Mouse (Mus musculus) naive thymus-derived CD4-positive, alpha-beta T cell, adult 5 months (primary cell): ENCODE measurements around the gene Gm26965. TPM values are rescaled to one million over a fixed set of nuclear protein-coding genes. Genes with fewer than 3 reads are reported as not detected.

Experiments used
- polyA plus RNA-seq: library from polyadenylated mRNA; unstranded; fragments of 100-300 nt; shearing (Covaris generic); gene quantifications from one replicate; pipeline ENCODE4 v1.2.1, GENCODE M21; 2017

Gm26965 gene
- not detected for polyA plus RNA-seq

GRCm38 (mm10) chr13:67525753-67526410 lies at the start of gene Gm26965, which contains the start of gene Zfp87:
TSS of gene Gm26965 (minus strand) at chr13:67526151.
TSS of gene Zfp87 (minus strand) at chr13:67526177.

GRCm38 (mm10) chr13:67553730-67554129 lies 27.8 kb upstream of the Gm26965 start, which contains the start of gene Zfp748:
TSS of gene Zfp748 (minus strand) at chr13:67553830.

GRCm38 (mm10) chr13:67500084-67500719 lies 25.7 kb downstream of the Gm26965 start, which contains the start of gene Zfp58:
TSS of gene Zfp58 (minus strand) at chr13:67500555.

GRCm38 (mm10) chr13:67483625-67484423 lies 42.1 kb downstream of the Gm26965 start, which contains the start of gene Zfp874b:
TSS of gene Zfp874b (minus strand) at chr13:67484258.

GRCm38 (mm10) chr13:67451172-67452020 lies 74.6 kb downstream of the Gm26965 start, which contains the start of gene Zfp874a:
TSS of gene Zfp874a (minus strand) at chr13:67451624.

Other genes with a start within 250 kb of the Gm26965 start
- gene Zfp458, start 247.7 kb downstream of the Gm26965 start, polyA plus RNA-seq: 0.98 TPM
- gene Zfp457, start 219.7 kb downstream of the Gm26965 start, polyA plus RNA-seq: not detected
- 5.7 TPM for gene Zfp595, start 193.6 kb downstream of the Gm26965 start, polyA plus RNA-seq
- not detected for gene Gm28044, start 165.6 kb downstream of the Gm26965 start, polyA plus RNA-seq
- gene Zfp953, start 165.5 kb downstream of the Gm26965 start, polyA plus RNA-seq: 1.8 TPM
- 2.2 TPM for gene Gm28041, start 150.4 kb downstream of the Gm26965 start, polyA plus RNA-seq
- 4.7 TPM for gene Zfp456, start 150.3 kb downstream of the Gm26965 start, polyA plus RNA-seq
- 19.3 TPM for gene Zfp429, start 126.3 kb downstream of the Gm26965 start, polyA plus RNA-seq
- gene Zfp459, start 104.7 kb downstream of the Gm26965 start, polyA plus RNA-seq: 1.4 TPM
- gene Zfp874a, start 74.5 kb downstream of the Gm26965 start, polyA plus RNA-seq: 46.8 TPM
- gene Zfp874b, start 41.9 kb downstream of the Gm26965 start, polyA plus RNA-seq: 26.8 TPM
- 21.0 TPM for gene Zfp58, start 25.6 kb downstream of the Gm26965 start, polyA plus RNA-seq
- 56.0 TPM for gene Zfp87, start within 50 bp of the Gm26965 start, polyA plus RNA-seq
- gene Zfp748, start 27.7 kb upstream of the Gm26965 start, polyA plus RNA-seq: 16.7 TPM
- gene Zfp729b, start 83.6 kb upstream of the Gm26965 start, polyA plus RNA-seq: 5.0 TPM
- gene Gm49345, start 111.6 kb upstream of the Gm26965 start, polyA plus RNA-seq: 4.9 TPM
- gene Zfp729a, start 111.6 kb upstream of the Gm26965 start, polyA plus RNA-seq: 4.1 TPM
- gene Zfp738, start 160.9 kb upstream of the Gm26965 start, polyA plus RNA-seq: 11.4 TPM
- gene Zfp65, start 203.0 kb upstream of the Gm26965 start, polyA plus RNA-seq: 4.2 TPM
- 3.5 TPM for gene Zfp85, start 229.1 kb upstream of the Gm26965 start, polyA plus RNA-seq